Mouse (Mus musculus): Measurements from ENCODE around the gene Exoc2. TPM values are rescaled to one million over a fixed set of nuclear protein-coding genes. Genes with fewer than 3 reads are reported as not detected.

Gene Exoc2
- polyA plus RNA-seq, 1 experiment from 2014 or later: 32.2 TPM

DNA sequence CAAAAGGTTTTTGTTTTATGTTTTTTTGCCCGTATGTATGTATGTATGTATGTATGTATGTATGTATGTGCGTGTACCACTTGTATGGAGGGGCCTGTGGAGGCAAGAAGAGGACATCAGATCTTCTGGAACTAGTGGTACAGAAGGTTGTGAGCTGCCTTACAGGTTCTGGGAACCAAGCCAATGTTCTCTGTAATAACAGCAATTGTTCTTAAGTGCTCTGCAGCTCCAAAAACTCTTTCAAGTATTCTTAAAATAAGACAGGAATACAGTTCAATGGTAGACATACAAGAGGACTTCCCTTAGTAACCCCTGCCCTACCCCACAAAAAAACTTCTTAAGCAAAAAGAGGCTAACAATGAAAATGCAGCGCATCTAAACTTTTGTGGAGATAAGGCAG, 115.5 kb downstream of the Exoc2 start:
- no peak for TF ChIP-seq CTCF (IDR thresholded peaks at IDR 0.05)
- no peaks in the 10 kb centered on the region for H3K27me3 ChIP-seq
- no peak for DNase-seq (ENCODE audit: low read depth, low spot score)
- CTCF ChIA-PET: no interaction called here
- POLR2A ChIA-PET: interaction anchor here (0.6 kb wide), 1 partner anchor 874 kb away, joined by 6 read pairs; no protein-coding TSS in a partner anchor
- in situ Hi-C loops (cut with MboI; ENCODE audit: low pct_unique_long_range_greater_than_20kb): no loop called here
- no peak for ATAC-seq

GRCm38 (mm10) chr13:30850736-30851135, 123.2 kb downstream of the Exoc2 start:
- ChIA-PET POLR2A (no interaction called here), CTCF (no interaction called here)
- in situ Hi-C loops (cut with MboI; ENCODE audit: low pct_unique_long_range_greater_than_20kb): no loop called here
- no peak for TF ChIP-seq CTCF (IDR thresholded peaks at IDR 0.05)
- ATAC-seq (no peak), DNase-seq (ENCODE audit: low read depth, low spot score) (no peak)
- no peaks in the 10 kb centered on the region for H3K27me3 ChIP-seq

GRCm38 (mm10) chr13:30848001-30848400, 125.9 kb downstream of the Exoc2 start:
- no peak for ATAC-seq
- ChIA-PET CTCF (no interaction called here), POLR2A (no interaction called here)
- in situ Hi-C loops (cut with MboI; ENCODE audit: low pct_unique_long_range_greater_than_20kb): no loop called here
- TF ChIP-seq CTCF (IDR thresholded peaks at IDR 0.05): no peak
- H3K27me3 ChIP-seq: no peaks in the 10 kb centered on the region
- DNase-seq (ENCODE audit: low read depth, low spot score): no peak

- in situ Hi-C loops (cut with MboI; ENCODE audit: low pct_unique_long_range_greater_than_20kb): no loop called here
- no peak for TF ChIP-seq CTCF (IDR thresholded peaks at IDR 0.05)
- ATAC-seq (no peak), DNase-seq (ENCODE audit: low read depth, low spot score) (no peak)
- ChIA-PET POLR2A (no interaction called here), CTCF (no interaction called here)
- H3K27me3 ChIP-seq: no peaks in the 10 kb centered on the region
Observed at GRCm38 (mm10) chr13:30846506-30846905, 127.4 kb downstream of the Exoc2 start.

DNA sequence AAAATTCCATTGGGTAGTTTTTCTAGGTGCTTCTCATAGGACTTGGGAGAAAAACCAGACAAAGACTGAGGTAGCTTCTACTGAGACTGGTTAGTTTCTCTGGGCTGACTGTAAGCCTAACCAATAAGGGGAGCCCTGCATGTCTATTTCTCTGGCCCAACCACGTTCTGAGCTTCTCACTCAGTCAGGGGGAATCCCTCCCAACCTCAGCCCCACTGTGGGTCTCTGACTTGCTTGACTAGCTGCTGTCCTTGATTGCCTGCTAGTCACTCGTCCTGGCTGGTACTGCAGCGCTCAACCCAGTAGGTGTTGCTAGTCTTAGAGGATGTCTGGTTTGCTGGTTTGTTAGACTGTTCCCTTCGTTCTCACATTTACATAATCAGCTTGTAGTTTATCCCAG, 130.8 kb downstream of the Exoc2 start:
- POLR2A ChIA-PET: no interaction called here
- H3K27me3 ChIP-seq: no peaks in the 10 kb centered on the region
- CTCF ChIA-PET: no interaction called here
- in situ Hi-C loops (cut with MboI; ENCODE audit: low pct_unique_long_range_greater_than_20kb): no loop called here
- no peak for ATAC-seq
- no peak for DNase-seq (ENCODE audit: low read depth, low spot score)
- no peak for TF ChIP-seq CTCF (IDR thresholded peaks at IDR 0.05)

GRCm38 (mm10) chr13:30841843-30842242, 132.1 kb downstream of the Exoc2 start:
- DNase-seq (ENCODE audit: low read depth, low spot score) (no peak), ATAC-seq (no peak)
- no peaks in the 10 kb centered on the region for H3K27me3 ChIP-seq
- POLR2A ChIA-PET: no interaction called here
- CTCF ChIA-PET: no interaction called here
- no peak for TF ChIP-seq CTCF (IDR thresholded peaks at IDR 0.05)
- in situ Hi-C loops (cut with MboI; ENCODE audit: low pct_unique_long_range_greater_than_20kb): no loop called here

- DNase-seq (ENCODE audit: low read depth, low spot score): no peak
- CTCF ChIA-PET: no interaction called here
- ATAC-seq: no peak
- POLR2A ChIA-PET: no interaction called here
- in situ Hi-C loops (cut with MboI; ENCODE audit: low pct_unique_long_range_greater_than_20kb): no loop called here
- TF ChIP-seq CTCF (IDR thresholded peaks at IDR 0.05): no peak
- H3K27me3 ChIP-seq: no peaks in the 10 kb centered on the region
Observed at GRCm38 (mm10) chr13:30841306-30841705, 132.6 kb downstream of the Exoc2 start.

DNA sequence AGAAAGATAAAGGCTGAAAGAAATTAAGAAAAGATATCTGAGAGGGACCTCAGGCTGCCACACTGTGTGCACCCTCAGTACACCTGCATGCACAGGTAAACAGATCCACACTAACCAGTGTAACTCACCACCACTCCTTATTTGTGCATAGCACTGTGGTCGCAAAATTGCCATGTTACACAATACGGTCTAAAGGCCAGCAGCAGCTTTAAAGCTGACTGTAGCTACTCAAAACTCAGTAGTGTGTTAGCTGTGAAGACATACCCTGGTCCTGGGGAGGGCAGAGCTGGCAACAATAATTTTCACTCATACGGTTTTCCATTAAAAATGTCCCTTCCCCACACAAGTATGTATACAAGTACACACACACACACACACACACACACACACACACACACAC, 133.2 kb downstream of the Exoc2 start:
- H3K27me3 ChIP-seq: no peaks in the 10 kb centered on the region
- POLR2A ChIA-PET: no interaction called here
- DNase-seq (ENCODE audit: low read depth, low spot score) (no peak), ATAC-seq (no peak)
- CTCF ChIA-PET: no interaction called here
- in situ Hi-C loops (cut with MboI; ENCODE audit: low pct_unique_long_range_greater_than_20kb): no loop called here
- TF ChIP-seq CTCF (IDR thresholded peaks at IDR 0.05): no peak

GRCm38 (mm10) chr13:30836342-30836741, 137.6 kb downstream of the Exoc2 start:
- in situ Hi-C loops (cut with MboI; ENCODE audit: low pct_unique_long_range_greater_than_20kb): no loop called here
- ATAC-seq (no peak), DNase-seq (ENCODE audit: low read depth, low spot score) (no peak)
- CTCF ChIA-PET: interaction anchor here (1.3 to 1.5 kb wide), 2 partner anchors 9 to 11 kb away, joined by 3 to 4 read pairs; no protein-coding TSS in a partner anchor
- TF ChIP-seq CTCF (IDR thresholded peaks at IDR 0.05): no peak
- POLR2A ChIA-PET: interaction anchor here (1.3 kb wide), 1 partner anchor 9 kb away, joined by 4 read pairs; no protein-coding TSS in a partner anchor
- H3K27me3 ChIP-seq: no peaks in the 10 kb centered on the region

GRCm38 (mm10) chr13:30834859-30835258, 139.0 kb downstream of the Exoc2 start:
- CTCF ChIA-PET: no interaction called here
- TF ChIP-seq CTCF (IDR thresholded peaks at IDR 0.05): no peak
- POLR2A ChIA-PET: no interaction called here
- H3K27me3 ChIP-seq: no peaks in the 10 kb centered on the region
- DNase-seq (ENCODE audit: low read depth, low spot score) (no peak), ATAC-seq (no peak)
- in situ Hi-C loops (cut with MboI; ENCODE audit: low pct_unique_long_range_greater_than_20kb): no loop called here

- no peak for TF ChIP-seq CTCF (IDR thresholded peaks at IDR 0.05)
- DNase-seq (ENCODE audit: low read depth, low spot score): no peak
- in situ Hi-C loops (cut with MboI; ENCODE audit: low pct_unique_long_range_greater_than_20kb): no loop called here
- H3K27me3 ChIP-seq: no peaks in the 10 kb centered on the region
- POLR2A ChIA-PET: no interaction called here
- ATAC-seq: no peak
- CTCF ChIA-PET: no interaction called here
Observed at GRCm38 (mm10) chr13:30834349-30834748, 139.5 kb downstream of the Exoc2 start.

DNA sequence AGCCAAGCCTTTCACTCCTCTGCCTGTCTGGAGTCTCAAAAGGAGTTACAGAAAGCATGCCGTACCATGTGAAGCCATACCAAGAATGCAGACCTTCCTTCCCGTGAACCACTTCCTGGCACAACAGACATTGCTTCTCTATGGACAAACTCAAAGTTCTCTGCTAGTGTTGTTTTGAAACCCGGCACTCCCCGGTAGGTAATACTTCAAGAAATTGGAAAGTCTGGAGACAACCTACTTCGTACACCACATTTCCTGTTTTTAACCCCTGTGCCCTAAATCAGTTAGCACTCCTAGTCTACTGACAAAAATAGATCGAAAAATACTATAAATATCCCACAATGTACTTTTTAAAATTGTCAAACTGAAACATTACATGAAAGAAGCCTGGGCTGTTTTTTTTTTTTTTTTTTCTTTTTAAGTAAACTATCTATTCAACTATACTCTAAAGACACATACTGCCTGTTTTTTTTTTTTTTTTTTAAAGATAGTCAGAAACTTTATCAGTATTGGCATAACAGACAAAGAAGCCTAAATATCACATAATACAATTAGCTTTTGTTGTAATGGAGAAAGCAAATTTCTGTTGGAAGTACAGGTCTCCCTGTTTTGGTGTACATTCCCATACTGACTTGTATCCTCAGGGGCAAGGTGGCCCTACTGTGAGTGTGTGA, 140.3 kb downstream of the Exoc2 start:
- ChIA-PET POLR2A (no interaction called here), CTCF (no interaction called here)
- no peak for TF ChIP-seq CTCF (IDR thresholded peaks at IDR 0.05)
- DNase-seq (ENCODE audit: low read depth, low spot score) (no peak), ATAC-seq (no peak)
- in situ Hi-C loops (cut with MboI; ENCODE audit: low pct_unique_long_range_greater_than_20kb): no loop called here
- no peaks in the 10 kb centered on the region for H3K27me3 ChIP-seq
